Mouse (Mus musculus): Measurements from ENCODE around the gene Pigs.

- no peak for TF ChIP-seq CTCF (conservative IDR thresholded peaks at IDR 0.05; ENCODE audit: insufficient read depth, insufficient read length, low read depth, low read length)
- no peak for TF ChIP-seq POLR2A (IDR thresholded peaks at IDR 0.05; ENCODE audit: low read depth, low read length)
These were observed 21.5 kb downstream of the Pigs start for GRCm38 (mm10) chr11:78349441-78350358.
